25 mouse cellular contexts compared by ENCODE assay signal in the genomic region with DNA sequence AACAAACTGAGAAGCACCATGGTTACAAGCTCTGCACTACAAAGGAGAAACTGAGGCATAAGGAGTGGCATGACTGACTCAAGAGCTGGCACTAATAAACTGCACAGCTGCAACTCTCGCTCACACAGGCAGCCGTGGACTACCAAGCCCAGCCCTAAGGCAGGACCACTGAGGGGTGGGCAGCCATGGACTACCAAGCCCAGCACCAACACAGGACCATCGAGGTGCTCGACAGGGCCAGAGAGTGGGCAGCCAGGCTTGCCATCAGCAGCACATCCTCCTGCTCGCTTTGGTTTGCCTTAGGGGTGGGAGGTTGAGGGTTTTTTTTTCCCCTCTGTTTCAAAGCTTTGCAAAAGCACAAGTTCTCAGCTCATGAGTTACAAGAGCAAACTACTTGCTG.
DNase-seq lines count a peak whose midpoint lies in the region; ATAC-seq and TF ChIP-seq lines count a peak whose summit lies in the region.
"Had no signal": no experiment of that assay in that cellular context is flagged by ENCODE, and none has a peak within 500 bp of the region (broad histone marks: within the 10 kb centered on the region; RNA-seq: fewer than 3 reads in every experiment).

No protein-coding gene starts in this region.

- TF ChIP-seq POLR2A in thymus, adult 2 months (IDR thresholded peaks at IDR 0.05; ENCODE audit: control insufficient read depth, extremely low read depth, insufficient read depth, low read length, poor library complexity): no peak

- DNase-seq in layer of hippocampus, adult 2 months (ENCODE audit: low spot score in 2 of 2): no peak
- no peak for DNase-seq in layer of hippocampus, adult 8-10 months (ENCODE audit: low spot score in 2 of 2)
- peak; percentile 46 for DNase-seq in thymus, adult 2 months
- DNase-seq in thymus, postnatal 0 days (ENCODE audit: low spot score): no peak
- peak; percentile 63 for DNase-seq in thymus, postnatal 4 days
- DNase-seq in frontal cortex, adult 2 months (ENCODE audit: extremely low spot score in 1 of 2, low spot score in 1 of 2): no peak
- DNase-seq in adrenal gland, postnatal 25 days: no peak
- DNase-seq: cerebellum, adult 9-10 months; forebrain, postnatal 0 days; heart, postnatal 10 days; kidney, adult 11 months; liver, embryonic 13.5 days; lung, embryonic 14.5 days; lung, postnatal 36 days; right cerebral cortex, adult 18-20 months had no signal

- 20% methylated on average over 5 of the region's 5 CpGs for WGBS in thymus, adult 2 months
- 87% methylated on average over 5 of the region's 5 CpGs for WGBS in limb, embryonic 15.5 days

- H3K4me2 ChIP-seq in limb, embryonic 15.5 days: no peak overlapping the region
- H3K4me2 ChIP-seq: embryonic facial prominence, embryonic 12.5 days; limb, embryonic 12.5 days; liver, embryonic 13.5 days; lung, embryonic 14.5 days; midbrain, embryonic 12.5 days; neural tube, embryonic 15.5 days had no signal

- no peak for ATAC-seq in limb, embryonic 15.5 days (ENCODE audit: insufficient number of reproducible peaks, low FRiP score, low TSS enrichment, low read depth)
- ATAC-seq: forebrain, postnatal 0 days; hindbrain, postnatal 0 days; Patski had no signal

- peak overlapping the region; percentile 83 for H3K27ac ChIP-seq in layer of hippocampus, adult 2 months
- peak overlapping the region; percentile 99 for H3K27ac ChIP-seq in thymus, adult 2 months (ENCODE audit: control insufficient read depth, insufficient read depth, low read length)
- H3K27ac ChIP-seq in limb, embryonic 15.5 days: peak overlapping the region; percentile 17; the same call in 1 of the 2 replicates
- H3K27ac ChIP-seq: embryonic facial prominence, embryonic 12.5 days; hindbrain, postnatal 0 days; limb, embryonic 12.5 days; liver, embryonic 13.5 days; midbrain, embryonic 12.5 days; neural tube, embryonic 15.5 days had no signal

- H3K4me1 ChIP-seq in thymus, adult 2 months (replicated peaks; ENCODE audit: control insufficient read depth, insufficient read depth, low read length): peaks cover 88% of the 10 kb centered on the region
- peaks cover 7% of the 10 kb centered on the region; the same call in 1 of the 2 replicates for H3K4me1 ChIP-seq in limb, embryonic 15.5 days
- H3K4me1 ChIP-seq: embryonic facial prominence, embryonic 12.5 days had no signal

- peaks cover 7% of the 10 kb centered on the region for H3K36me3 ChIP-seq in thymus, adult 2 months (ENCODE audit: control insufficient read depth, insufficient read depth, low read length)
- H3K36me3 ChIP-seq in limb, embryonic 15.5 days: peaks cover 8% of the 10 kb centered on the region; the same call in 1 of the 2 replicates
- H3K36me3 ChIP-seq: G1E; neural tube, embryonic 15.5 days had no signal

- H3K27me3 ChIP-seq in thymus, adult 2 months (ENCODE audit: control insufficient read depth, insufficient read depth, low read length): no peaks in the 10 kb centered on the region
- no peaks in the 10 kb centered on the region for H3K27me3 ChIP-seq in limb, embryonic 15.5 days
- H3K27me3 ChIP-seq: CH12.LX; embryonic facial prominence, embryonic 12.5 days; limb, embryonic 12.5 days; liver, embryonic 13.5 days; midbrain, embryonic 12.5 days; neural tube, embryonic 15.5 days; Patski had no signal

- no peak for TF ChIP-seq CTCF in layer of hippocampus, adult 2 months (conservative IDR thresholded peaks at IDR 0.05)
- TF ChIP-seq CTCF in thymus, adult 2 months (IDR thresholded peaks at IDR 0.05; ENCODE audit: borderline replicate concordance, control insufficient read depth, extremely low read depth, insufficient read depth, low read length, poor library complexity): no peak

- H3K9me3 ChIP-seq in limb, embryonic 15.5 days: no peaks in the 10 kb centered on the region
- H3K9me3 ChIP-seq: embryonic facial prominence, embryonic 12.5 days; liver, embryonic 13.5 days; midbrain, embryonic 12.5 days; neural tube, embryonic 15.5 days had no signal

- no peak overlapping the region for H3K9ac ChIP-seq in limb, embryonic 15.5 days
- H3K9ac ChIP-seq: embryonic facial prominence, embryonic 12.5 days; forebrain, postnatal 0 days; limb, embryonic 12.5 days; liver, embryonic 13.5 days; lung, embryonic 14.5 days; midbrain, embryonic 12.5 days; neural tube, embryonic 15.5 days had no signal

- H3K4me3 ChIP-seq in layer of hippocampus, adult 2 months: no peak overlapping the region
- H3K4me3 ChIP-seq in thymus, adult 2 months (ENCODE audit: control insufficient read depth, insufficient read depth, low read length): no peak overlapping the region
- no peak overlapping the region for H3K4me3 ChIP-seq in limb, embryonic 15.5 days
- H3K4me3 ChIP-seq: embryonic facial prominence, embryonic 12.5 days; hindbrain, embryonic 10.5 days; limb, embryonic 12.5 days; liver, embryonic 13.5 days; midbrain, embryonic 12.5 days; neural tube, embryonic 15.5 days had no signal

Comparison
In these comparisons a context has a peak if more than half of its experiments do, and no peak if none do; other contexts are left out.
1. DNase-seq: peak in thymus, adult 2 months (single experiment) and thymus, postnatal 4 days (single experiment); none in layer of hippocampus, adult 2 months (0 of 2), layer of hippocampus, adult 8-10 months (0 of 2), thymus, postnatal 0 days (single experiment), frontal cortex, adult 2 months (0 of 2) and adrenal gland, postnatal 25 days (single experiment).
2. H3K27ac ChIP-seq: peak in every context shown above with its lines; median percentile 99 in thymus, adult 2 months; 83 in layer of hippocampus, adult 2 months; 17 in limb, embryonic 15.5 days.